Mouse (Mus musculus) erythroid progenitor cell, adult 5-6 weeks (primary cell): ENCODE data around the gene Hydin. TPM values are rescaled to one million over a fixed set of nuclear protein-coding genes. Genes with fewer than 3 reads are reported as not detected.

Experiments
- ATAC-seq: replicated peaks from 2 replicates; pipeline ENCODE4 v1.8.0; 2016; ENCODE audit warnings: moderate number of reproducible peaks, mild to moderate bottlenecking, moderate TSS enrichment, inconsistent platforms; ENCODE audit not compliant: poor library complexity, low FRiP score, severe bottlenecking
- total RNA-seq, 2 experiments: library from RNA; stranded (forward) in 1 of 2; stranded (reverse) in 1 of 2; fragments of 150-400 nt in 1 of 2; fragments of 186-747, 209-891 nt in 1 of 2; gene quantifications; 2 replicates each; pipeline versions ENCODE4 v1.2.3 to v1.2.4; 2015 to 2017; ENCODE audit warnings: low replicate concordance in 2 of 2

Hydin gene
- not detected in 2 replicates for total RNA-seq (2015; ENCODE audit: low replicate concordance)
- not detected in 2 replicates for total RNA-seq (2017; ENCODE audit: low replicate concordance)

GRCm38 (mm10) chr8:110266741-110267140 lies at the start of gene Hydin:
TSS of gene Hydin (plus strand) at chr8:110266977.
- no peak for ATAC-seq

GRCm38 (mm10) chr8:110217198-110217597 lies 49.6 kb upstream of the Hydin start:
- ATAC-seq: no peak

GRCm38 (mm10) chr8:110217681-110218131 lies 49.1 kb upstream of the Hydin start:
- peak; percentile 99 for ATAC-seq

GRCm38 (mm10) chr8:110218511-110218910 lies 48.3 kb upstream of the Hydin start:
- no peak for ATAC-seq

- no peak for ATAC-seq
Measured at GRCm38 (mm10) chr8:110220936-110221335, 45.8 kb upstream of the Hydin start.

GRCm38 (mm10) chr8:110230803-110231202 lies 36.0 kb upstream of the Hydin start:
- no peak for ATAC-seq

- ATAC-seq: no peak
Measured at GRCm38 (mm10) chr8:110242278-110243177, 24.2 kb upstream of the Hydin start.

- ATAC-seq: no peak
Measured at GRCm38 (mm10) chr8:110244566-110244965, 22.2 kb upstream of the Hydin start.

GRCm38 (mm10) chr8:110247238-110247637 lies 19.5 kb upstream of the Hydin start:
- ATAC-seq: no peak

- no peak for ATAC-seq
Measured at GRCm38 (mm10) chr8:110253986-110254385, 12.8 kb upstream of the Hydin start.

- no peak for ATAC-seq
Measured at GRCm38 (mm10) chr8:110265796-110266305, 926 bp upstream of the Hydin start.

GRCm38 (mm10) chr8:110267268-110267667 lies 491 bp downstream of the Hydin start:
- ATAC-seq: no peak

GRCm38 (mm10) chr8:110270659-110271058 lies 3.9 kb downstream of the Hydin start:
- no peak for ATAC-seq

GRCm38 (mm10) chr8:110273394-110273793 lies 6.6 kb downstream of the Hydin start:
- no peak for ATAC-seq

- no peak for ATAC-seq
Measured at GRCm38 (mm10) chr8:110275465-110276258, 8.9 kb downstream of the Hydin start.

- no peak for ATAC-seq
Measured at GRCm38 (mm10) chr8:110276259-110276560, 9.4 kb downstream of the Hydin start.

- no peak for ATAC-seq
Measured at GRCm38 (mm10) chr8:110312715-110313114, 45.9 kb downstream of the Hydin start.

- ATAC-seq: no peak
Measured at GRCm38 (mm10) chr8:110315826-110316225, 49.0 kb downstream of the Hydin start.

GRCm38 (mm10) chr8:110319586-110319985 lies 52.8 kb downstream of the Hydin start:
- ATAC-seq: no peak

- no peak for ATAC-seq
Measured at GRCm38 (mm10) chr8:110321446-110321845, 54.7 kb downstream of the Hydin start.
